Mouse (Mus musculus) spleen, adult 12 weeks (tissue): ENCODE results near the gene Gstm1.
"Not testable (repeated sequence)": the region's sequence is repeated elsewhere in the genome, so short reads cannot be mapped to it uniquely, and the experiment has no call there.

ENCODE experiments used
- DNase-seq: peaks from one replicate; pipeline ENCODE4 v3.0.0; 2022; ENCODE audit warnings: low spot score

Gene Gstm1

GRCm38 (mm10) chr3:108014974-108015346, 2.8 kb downstream of the Gstm1 start:
- DNase-seq, result no peak

DNA sequence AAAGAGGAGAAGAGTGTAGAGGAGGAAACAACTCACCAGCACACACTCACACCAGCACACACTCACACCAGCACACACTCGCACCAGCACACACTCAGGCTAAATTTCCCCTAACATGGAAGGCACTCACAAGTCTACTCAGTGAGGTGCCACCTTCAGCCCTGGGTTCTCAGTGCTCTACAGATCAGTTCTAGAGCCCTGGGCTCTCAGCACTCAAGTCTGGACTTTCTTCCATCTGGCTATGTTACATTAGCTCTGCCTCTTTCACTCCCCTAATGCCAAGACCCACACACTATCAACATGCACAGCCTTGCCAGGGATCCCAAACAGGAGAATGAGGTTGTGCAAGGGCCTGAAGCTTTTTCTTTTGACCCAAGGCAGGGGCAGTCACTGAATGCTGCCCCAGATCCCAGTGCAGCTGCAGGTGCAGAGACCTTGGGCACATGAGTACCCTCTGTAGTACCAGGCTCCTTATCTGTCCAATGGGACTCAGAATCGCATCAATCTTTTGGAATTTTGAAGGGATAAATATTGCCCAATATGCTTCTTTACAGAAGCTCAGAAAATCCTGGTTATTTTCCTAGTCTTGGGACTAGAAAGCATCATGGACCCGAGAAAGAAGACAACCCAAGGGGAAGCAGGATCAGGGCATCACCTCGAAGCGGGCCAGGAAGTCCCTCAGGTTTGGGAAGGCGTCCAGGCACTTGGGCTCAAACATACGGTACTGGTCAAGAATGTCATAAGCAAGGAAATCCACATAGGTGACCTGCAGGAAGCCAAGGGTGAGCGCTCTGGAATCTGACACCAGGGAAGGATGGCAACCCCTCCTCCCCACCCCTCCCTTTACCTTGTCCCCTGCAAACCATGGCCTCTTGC, 3.4 kb downstream of the Gstm1 start:
- no peak for DNase-seq

- DNase-seq, result no peak
These were observed 4.4 kb downstream of the Gstm1 start for GRCm38 (mm10) chr3:108013331-108013871.

DNA sequence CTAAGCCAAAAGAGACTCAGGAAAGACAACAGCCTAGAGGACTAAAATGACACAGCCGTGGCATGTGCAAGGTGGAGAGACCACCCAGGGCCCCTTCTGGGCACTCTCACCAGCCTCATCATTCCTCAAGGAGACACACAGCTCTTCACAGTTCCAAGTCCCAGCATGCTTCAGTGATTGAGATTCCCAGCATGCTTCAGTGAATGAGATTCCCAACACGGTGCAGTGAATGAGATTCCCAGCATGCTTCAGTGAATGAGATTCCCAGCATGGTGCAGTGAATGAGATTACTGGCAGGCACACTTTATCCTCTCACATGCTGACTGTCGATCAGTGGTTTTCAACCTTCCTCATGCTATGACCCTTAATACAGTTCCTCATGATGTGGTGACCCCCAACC, 6.2 kb downstream of the Gstm1 start:
- no peak for DNase-seq

GRCm38 (mm10) chr3:108010286-108010685, 7.5 kb downstream of the Gstm1 start:
- no peak for DNase-seq

DNA sequence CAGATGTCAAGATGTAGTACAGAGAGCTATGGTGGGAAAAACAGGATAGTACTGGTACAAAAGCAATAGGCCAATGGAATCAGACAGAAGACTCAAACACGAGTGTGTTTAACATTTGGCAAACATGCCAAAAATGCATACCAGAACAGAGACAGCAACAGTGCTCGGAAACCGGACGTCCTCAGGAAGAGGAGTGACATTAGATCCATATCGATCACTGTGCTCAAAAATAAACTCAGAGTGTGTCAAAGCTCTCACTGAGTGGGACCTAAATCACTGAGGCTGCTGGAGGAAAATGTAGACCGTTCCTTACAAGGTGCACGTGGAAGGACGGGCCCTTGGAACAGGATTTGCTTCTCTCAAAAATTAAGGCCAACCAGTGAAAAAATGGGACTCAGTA, 15.8 kb downstream of the Gstm1 start:
- DNase-seq, result no peak

GRCm38 (mm10) chr3:107999491-107999890, 18.3 kb downstream of the Gstm1 start:
- DNase-seq, result no peak

- DNase-seq, result no peak
These were observed 19.2 kb downstream of the Gstm1 start for GRCm38 (mm10) chr3:107998591-107998990.

GRCm38 (mm10) chr3:107996576-107996975, 21.2 kb downstream of the Gstm1 start:
- no peak for DNase-seq

GRCm38 (mm10) chr3:107995974-107996373, 21.8 kb downstream of the Gstm1 start:
- DNase-seq, result not testable (repeated sequence)

GRCm38 (mm10) chr3:107986041-107986562, 31.7 kb downstream of the Gstm1 start, which contains the start of gene Gstm2:
Gene Gstm2, minus strand, starts transcription at chr3:107986453.
- DNase-seq, result no peak

GRCm38 (mm10) chr3:107985141-107985540, 32.6 kb downstream of the Gstm1 start:
- DNase-seq, result not testable (repeated sequence)

DNA sequence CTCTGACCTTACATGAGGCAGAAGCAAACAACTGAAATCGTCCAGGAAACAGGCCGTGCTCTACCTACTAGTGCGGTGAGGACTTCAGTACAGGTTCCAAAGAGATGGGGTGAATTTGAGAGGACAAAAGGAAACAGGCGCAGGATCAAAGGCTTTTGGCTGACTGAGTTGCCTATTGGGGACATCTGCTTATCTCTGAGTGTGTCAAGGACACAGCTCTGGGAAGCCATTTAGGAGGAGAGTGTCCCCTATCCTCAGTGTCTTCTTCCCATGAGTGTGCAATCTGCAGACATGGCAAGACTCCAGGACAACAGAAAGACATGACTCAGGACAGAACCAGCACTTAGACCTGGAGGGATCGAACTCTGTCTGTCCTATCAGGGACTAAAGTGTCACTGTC, 33.3 kb downstream of the Gstm1 start:
- DNase-seq, result no peak

GRCm38 (mm10) chr3:107983771-107984170, 34.0 kb downstream of the Gstm1 start:
- no peak for DNase-seq

GRCm38 (mm10) chr3:107982726-107983125, 35.0 kb downstream of the Gstm1 start:
- DNase-seq, result no peak

GRCm38 (mm10) chr3:107981261-107981660, 36.5 kb downstream of the Gstm1 start:
- no peak for DNase-seq

GRCm38 (mm10) chr3:107977691-107978090, 40.1 kb downstream of the Gstm1 start:
- DNase-seq, result no peak

GRCm38 (mm10) chr3:107974237-107974636, 43.5 kb downstream of the Gstm1 start:
- no peak for DNase-seq

DNA sequence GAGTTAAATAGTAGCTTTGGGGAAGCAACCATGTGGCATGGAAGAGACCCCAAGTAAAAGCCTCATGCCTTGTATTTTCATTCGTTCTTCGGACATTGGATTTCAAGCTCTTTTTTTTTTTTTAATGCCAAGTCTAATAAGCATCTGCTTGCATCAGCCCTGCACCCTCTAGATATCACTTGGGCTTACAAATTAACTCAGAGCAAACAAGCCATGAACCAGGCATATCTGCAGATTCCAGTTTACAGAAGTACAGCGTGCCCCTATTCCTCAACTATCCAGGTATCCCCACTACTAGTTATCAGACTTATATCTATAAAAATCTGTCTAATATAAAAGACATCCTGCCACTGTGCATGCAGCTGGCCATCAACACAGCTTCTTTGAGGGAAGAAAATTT, 45.7 kb downstream of the Gstm1 start:
- DNase-seq, result no peak

DNA sequence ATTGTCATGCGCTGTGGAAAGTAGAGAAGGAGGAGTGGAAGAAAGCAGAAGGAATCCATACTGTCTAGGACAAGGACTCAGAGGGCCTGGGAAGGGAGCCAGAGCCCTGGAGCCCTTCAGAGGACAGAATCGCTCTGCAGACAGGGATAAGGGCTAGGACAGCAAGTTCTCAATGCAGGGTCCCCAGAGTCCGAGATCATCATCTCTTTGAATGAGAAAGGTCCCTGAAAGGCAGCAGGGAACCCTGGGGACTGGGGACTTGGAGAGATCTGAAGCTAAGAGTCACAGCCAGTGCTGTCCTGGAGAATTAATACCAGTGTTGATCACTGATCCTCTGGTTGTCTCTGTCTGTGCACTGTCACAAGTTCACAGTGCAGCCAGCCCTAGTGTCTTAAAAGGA, 46.7 kb downstream of the Gstm1 start:
- DNase-seq, result not testable (repeated sequence)

GRCm38 (mm10) chr3:107968724-107969395, 48.9 kb downstream of the Gstm1 start, which contains the start of gene Gstm3:
Gene Gstm3, minus strand, starts transcription at chr3:107969283.
- no peak for DNase-seq

GRCm38 (mm10) chr3:107966631-107967030, 51.1 kb downstream of the Gstm1 start:
- DNase-seq, result no peak

- no peak for DNase-seq
These were observed 52.2 kb downstream of the Gstm1 start for GRCm38 (mm10) chr3:107965592-107965991.
